Mouse (Mus musculus) liver (tissue): ENCODE results near the gene Mylk.

Experiments
- DNase-seq: peaks from one replicate; pipeline ENCODE4 v3.0.0-alpha.2; 2020; ENCODE audit warnings: mixed read lengths

Gene Mylk

DNA sequence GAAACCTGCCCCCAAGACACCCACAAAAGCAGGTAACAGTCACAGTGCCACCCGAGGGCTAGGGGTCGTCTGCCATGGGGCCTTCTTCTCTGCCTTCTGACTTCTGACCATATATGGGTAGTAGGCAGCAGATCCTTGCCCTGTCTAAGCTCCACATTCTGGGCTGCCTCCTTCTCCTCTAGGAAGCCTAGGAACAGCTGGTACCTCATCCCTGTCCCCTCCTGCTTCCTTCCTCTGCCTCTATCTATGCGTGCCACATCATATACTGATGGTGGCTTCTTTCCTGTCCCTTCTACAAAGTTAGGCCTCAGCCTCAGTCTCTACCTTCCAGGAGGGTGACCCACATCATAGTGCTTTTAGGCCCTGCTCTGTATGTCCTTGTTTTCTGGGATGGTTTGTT, 207.8 kb downstream of the Mylk start:
- no peak for DNase-seq

DNA sequence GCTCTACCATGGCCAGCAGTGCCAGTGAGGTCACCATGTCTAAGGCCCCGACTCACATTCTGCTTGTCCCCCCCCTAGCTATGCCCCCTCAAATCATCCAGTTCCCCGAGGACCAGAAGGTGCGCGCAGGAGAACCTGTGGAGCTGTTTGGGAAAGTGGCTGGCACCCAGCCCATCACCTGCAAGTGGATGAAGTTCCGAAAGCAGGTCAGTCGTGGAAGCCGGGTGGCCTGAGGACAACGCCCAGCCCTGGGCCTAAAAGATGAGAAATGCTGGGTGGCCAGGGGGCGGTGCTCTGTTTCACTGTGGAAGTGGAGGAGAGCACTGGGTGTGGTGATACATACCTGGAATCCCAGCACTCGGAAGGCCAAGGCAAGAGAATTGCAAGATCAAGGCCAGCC, 208.5 kb downstream of the Mylk start:
- DNase-seq: no peak

DNA sequence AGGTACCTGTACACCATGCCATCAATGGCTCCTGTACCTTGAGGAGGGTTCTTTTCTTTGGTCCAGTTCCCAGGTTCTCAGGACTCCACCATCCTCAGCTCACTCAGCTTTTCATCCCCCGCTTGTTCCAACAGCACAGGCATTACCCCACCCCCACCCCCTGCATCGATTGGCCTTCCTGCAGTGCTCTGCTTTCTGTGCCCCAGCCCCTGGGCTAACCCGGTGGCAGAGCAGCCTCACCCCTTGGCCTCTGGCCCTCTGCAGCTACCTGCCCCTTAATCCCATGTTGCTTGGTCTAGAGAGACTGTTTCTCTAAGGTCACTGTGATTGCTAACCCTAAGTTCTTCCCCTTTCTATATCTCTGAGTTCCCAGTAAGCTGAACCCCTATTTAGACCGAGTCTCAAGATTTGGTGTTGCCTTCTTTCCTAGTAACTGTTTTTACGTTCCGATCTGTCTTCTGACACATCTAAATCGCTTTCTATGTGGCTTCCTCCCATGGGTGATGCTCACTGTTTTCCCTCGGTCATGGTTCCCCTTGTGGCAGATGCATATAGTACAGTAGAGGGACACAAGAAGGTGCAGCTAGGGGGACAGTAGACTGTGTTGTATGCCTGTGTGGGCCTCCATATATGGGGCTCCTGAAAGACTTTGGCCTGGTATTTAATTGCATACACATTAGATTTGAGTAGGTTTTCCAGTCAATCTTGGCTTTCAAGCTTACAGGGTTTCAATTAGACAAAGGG, 212.6 kb downstream of the Mylk start:
- peak; percentile 19 for DNase-seq

DNA sequence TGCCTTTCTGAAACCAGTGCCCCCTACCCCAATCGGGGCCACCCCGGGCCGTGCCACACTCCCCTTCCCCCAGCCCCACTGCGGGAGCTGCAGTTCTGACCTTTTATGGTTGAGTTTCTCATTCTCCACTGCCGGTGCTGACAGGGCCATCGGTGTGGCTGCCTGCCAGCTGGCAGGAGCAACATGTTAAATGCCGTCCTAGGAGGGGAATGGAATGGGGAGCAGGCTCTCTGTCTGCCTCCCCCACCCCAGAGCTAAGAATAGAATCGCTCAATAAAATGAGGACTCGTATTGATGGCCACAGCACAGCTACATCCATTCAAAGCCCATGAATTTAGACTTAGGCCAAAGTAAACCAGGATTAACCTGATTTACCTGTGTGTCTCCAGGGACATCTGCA, 213.7 kb downstream of the Mylk start:
- peak; percentile 64 for DNase-seq

DNA sequence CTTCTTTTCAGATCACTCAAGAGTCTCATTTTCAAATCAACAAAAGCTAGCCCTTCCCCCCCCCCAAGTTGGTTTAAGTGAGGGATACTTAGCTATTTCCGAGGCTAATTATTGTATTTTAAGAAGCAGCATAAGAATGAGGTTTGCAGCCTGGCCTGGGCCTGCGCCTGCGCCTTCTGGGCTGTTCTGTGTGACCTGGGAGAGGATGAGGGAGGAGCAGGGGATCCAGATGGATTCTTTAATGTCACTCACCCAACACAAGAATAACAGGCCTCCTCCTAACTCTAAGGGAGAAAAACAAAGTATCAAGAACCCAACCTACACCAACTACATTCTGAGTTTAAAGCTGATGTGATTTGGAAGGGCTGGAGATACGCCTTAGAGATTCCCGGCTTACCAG, 214.3 kb downstream of the Mylk start:
- DNase-seq: no peak

DNA sequence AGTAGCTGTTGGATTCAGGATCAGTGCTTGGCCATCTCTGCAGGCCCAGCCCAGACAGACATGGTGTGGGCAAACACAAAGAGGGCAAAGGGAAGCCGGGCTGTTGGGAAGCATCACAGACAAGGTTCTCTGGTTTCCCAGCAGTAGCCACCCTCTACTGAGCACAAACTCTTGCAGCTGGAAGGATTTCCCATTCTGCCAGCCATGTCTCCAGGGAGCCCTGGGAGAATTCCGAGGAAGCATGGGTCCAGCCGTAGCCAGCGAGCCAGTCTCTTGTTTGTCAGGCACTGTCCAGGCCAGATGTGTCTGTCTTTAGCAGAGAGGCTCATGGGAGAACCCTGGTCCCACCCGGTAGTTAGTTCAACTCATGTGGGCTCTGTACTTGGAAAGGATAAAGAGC, 215.2 kb downstream of the Mylk start:
- DNase-seq: no peak

DNA sequence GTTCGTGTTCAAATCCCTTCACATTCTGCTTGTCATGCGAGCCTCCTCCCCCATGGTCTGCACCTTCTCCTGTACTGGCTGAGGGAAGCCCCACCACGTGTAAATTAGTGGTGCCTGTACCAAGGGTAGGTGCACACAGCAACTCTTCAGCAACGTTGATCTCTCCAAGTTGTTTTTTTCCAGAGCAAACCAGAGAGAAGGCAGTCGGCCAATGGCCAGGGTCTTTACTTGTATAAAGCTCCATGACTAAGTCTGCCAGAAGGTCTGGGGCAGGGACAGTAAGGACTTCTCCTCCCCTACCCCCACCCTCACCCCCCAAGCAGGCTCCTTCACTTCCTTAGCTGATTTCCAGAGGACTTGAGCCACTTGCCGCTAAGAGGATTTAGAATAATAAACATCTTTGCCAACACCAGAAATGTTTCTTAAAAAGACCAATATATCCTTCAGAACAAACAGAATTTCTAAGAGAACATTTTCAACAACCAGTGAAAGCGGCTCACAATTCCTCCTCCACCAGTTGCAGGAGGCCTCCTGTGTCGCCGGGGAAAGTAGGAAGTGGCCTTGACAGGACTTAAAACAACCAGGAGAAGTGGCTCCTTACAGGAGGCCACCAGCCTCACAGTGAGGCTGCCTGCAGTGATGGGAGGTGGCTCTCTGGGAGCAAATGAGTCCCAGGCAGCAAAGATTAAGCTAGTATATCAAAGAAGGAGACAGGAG, 216.0 kb downstream of the Mylk start:
- DNase-seq: no peak

DNA sequence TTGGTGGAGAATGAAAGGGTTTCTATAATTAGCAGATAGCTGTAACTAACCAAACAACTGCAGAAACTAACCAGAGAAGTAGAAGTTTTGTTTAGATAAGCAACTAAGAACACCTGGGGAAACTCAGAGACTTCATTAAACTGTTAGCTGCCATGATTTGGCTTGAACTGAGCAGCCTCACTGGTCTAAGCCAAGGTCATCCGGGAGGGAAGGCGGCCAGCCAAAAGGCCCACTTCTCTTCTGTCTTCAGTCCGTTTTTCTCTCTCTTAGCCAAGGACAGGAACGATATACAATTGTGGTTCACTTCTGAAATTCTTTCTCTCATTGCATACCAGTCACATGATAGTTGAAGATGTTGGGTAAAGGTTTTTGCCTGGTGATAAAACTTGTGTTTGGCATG, 217.3 kb downstream of the Mylk start:
- no peak for DNase-seq

DNA sequence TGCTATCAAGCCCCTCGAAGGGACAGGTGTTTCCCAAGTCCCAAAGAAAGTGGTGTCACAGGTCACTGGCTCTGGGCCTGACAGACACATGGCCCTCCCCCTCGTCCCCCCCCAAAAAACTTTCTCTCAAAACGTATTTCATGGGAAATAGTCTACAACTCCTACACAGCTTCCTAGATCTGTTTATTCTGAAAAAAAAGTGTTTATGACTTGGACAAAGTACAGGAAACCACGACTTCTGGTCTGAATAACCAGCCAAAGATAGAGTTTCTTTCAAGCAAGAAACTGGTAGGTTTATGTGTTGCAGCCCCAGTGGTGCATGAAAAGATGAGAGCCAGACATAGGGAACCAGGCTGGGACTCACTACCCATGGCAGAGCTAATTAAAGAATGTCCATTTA, 218.0 kb downstream of the Mylk start:
- DNase-seq: no peak

DNA sequence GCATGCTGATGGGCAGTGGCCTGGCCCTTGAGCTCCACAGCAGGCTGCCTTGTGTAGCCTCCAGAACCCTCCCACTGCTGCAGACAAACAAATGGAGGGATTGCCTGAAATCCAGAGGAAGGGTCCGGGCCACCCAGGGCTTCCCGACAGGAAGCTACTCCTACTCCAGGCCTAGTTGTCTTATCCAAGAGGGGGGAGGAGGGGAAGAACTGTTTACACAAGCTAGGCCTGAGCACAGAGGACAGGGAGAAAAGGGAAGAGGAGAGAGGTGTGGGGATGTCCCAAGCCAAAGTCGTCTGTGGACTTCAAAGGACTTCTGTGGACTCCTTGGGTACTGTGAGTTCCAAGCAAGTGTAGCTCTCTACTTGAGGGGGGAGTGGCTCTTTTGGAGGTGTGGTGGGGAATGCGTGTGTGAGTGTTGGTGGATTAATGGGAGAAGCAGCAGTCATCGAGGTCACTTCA, 221.6 kb downstream of the Mylk start:
- no peak for DNase-seq

DNA sequence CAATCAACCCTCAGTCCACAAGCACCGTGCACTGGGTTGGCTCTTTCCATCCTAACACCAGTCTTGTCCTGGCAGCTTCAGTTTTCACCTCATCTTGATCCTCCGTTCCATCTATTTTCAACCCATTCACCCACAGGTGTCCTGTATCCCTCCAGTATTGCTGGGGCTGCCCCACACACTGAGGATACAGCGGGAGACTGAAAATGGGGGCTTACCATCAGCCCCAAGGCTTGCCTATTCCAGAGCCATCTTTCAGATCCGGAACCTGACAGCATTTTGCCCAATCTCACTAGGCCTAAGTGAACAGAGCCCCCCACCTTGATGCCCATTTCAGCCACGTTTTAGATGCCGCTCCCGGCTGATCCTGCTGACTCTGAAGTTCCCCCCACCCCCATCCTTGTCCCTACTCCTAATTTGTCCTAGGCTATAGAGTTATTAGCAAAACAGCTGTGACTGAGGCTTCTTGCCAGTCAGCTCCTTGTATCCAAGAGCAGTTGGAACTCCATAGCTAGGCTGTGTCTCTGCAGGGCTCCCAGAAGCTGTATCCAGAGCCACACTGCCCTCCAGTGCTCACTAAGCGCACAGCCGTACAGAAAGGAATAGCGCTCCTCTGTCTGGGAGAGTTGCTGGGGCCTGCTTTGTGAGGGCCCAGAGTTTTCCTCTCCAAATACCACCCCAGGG, 222.2 kb downstream of the Mylk start:
- DNase-seq: peak; percentile 58

DNA sequence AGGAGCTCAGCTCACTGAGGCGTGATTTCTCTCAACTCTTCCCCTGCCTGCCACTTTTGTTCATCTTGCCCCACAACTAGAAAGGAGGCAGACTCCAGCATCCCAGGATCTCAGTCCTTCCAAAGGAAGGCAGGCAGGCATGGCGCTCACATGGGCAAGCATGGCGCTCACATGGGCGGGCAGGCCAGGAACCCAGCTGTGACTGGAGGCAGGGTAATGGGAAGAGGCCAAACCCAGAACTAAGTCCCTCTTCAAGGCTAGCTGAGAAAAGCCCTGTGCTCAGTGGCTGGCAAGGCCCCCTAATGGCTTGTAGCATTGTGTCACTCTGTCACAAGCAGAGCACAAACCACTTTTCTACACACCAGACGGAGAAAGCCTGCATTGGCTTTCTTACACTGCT, 223.2 kb downstream of the Mylk start:
- no peak for DNase-seq

DNA sequence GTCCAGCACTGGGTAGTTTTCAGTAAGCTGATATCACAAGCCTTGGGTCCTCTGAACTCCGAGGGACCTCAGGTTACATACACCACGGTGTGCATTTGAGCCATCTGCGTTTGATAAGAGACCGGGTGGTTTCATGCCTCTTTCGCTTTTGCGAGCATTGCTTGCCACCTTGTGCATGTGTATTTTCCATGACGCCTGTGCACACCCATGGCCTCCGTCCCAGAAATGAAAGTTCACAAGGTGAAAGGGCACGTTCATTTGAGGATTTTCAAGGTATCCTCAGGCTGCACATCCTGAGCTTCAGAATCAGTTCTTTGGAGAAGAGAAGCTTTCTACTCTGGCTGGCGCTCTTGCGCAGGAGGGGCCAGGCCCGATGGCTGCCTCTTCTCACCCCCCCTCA, 227.5 kb downstream of the Mylk start:
- no peak for DNase-seq

DNA sequence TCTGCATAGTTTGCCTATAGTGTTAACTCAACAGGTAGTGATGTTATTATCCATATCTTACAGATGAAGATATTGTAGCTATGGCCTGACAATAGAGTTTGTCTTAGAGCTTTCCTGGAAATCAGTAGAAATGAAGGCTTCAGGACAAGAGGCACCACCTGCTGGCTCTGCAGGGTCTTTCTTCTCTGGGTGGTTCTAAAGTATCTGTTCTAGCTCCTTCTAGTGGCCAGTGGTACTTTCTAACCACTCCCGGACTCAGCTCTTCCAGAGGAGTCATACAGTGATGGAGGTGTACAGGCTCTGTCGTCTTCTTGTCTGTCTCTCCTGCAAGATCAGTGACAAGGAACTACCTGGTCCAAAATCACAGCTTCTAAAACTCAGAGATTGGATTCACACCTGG, 230.5 kb downstream of the Mylk start:
- no peak for DNase-seq

DNA sequence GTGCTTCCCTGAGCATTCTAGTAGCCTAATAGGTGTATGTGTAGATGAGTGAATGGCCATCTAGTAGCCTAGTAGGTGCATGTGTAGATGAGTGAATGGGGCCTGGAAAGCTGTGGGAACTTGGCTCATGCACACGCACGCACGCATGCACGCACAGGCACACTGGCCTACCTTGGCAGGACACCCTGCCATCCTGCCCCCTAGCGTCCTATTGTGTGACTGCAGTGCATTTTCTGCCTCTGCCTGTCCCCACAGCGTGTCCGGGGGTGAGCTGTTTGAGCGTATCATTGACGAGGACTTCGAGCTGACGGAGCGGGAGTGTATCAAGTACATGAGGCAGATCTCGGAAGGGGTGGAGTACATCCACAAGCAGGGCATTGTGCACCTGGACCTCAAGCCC, 231.6 kb downstream of the Mylk start:
- DNase-seq: no peak

DNA sequence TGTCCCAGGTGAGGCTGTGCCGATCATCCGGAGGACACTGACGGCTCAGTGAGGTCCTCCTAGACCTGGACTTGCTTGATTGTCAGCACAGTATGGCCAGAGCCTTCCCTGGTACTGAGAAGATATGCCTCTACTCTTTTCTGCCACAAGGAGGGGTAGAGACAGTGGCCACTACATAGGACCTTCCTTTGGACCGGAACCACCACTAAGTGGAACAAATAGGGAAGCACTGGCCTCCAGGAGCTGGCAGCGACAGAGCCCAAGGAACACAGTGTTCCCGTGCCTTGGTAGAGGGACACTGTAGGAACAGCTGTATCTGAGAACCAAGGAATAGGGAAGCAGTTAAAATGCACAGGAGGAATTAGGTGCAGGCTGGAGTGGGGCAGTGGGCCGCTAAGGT, 233.0 kb downstream of the Mylk start:
- DNase-seq: no peak

DNA sequence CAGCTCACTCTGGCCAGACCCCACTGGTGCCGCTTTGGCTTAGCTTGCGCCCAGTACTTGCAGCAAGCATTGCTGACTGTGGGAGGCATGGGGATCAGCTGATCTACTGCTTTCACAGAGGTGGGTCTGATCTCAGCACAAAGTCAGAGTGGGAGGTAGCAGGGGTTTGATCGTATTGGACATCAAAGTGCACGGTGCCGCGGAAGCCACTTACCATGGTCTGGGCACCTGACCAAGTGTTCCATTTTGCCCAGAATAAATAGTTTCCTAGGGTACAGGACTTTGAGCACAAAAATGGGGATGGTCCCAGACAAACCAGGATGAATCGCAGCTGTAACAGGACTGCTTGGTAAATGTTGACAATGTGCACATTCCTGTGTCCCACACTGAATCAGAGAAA, 236.0 kb downstream of the Mylk start:
- no peak for DNase-seq

DNA sequence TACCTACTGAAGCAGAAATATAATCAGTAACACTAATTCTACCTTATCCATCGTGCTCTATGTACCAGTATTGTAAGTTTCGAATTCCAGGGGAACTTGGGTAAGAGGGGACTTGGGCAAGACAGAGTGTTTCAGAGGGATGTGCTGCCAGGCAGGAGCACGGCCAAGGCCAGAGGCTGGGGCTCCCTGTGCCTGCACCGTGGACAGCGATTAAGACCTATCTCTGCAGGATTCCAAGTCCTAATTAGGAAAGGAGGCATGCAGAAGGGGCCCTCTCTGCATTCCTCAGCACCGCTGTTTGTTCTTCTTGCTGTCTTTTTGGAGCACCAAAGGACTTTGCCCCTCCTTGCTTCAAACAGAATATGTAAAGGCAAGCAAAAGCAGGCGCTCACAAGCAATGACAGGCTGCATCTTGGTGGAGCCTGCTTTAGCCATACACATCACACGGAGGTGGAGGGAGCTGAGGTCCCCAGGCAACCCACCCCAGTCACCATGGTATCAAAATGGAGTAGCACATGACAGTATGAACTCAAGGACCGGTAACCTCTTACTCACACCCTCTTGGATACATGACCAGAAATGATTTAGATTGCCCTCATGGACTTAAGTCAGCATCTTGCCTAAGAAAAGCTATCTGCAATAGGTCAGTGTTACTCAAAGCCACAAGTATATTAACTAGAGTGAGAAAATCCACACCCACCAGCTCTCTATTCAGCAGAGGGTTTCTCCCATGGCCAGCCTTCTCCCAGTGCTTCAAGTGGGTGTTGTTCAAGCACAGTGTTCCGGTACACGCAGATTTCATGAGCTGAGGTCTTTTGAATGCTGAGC, 239.4 kb downstream of the Mylk start:
- no peak for DNase-seq

DNA sequence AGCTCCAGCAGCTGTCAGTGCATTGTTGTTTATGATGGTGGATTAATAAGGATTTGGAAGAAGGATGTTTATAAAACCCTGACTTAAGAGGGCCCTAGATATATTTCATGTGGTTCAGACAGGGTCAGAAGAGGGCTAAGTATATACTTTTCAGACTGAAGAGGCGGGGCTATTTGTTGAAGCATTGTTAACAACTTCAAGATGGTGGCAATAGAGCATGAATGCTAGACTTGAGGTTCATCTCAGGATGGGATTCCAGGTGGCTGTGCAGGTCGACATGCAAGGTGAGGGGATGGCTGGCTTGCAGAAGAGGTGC, 240.0 kb downstream of the Mylk start:
- no peak for DNase-seq

DNA sequence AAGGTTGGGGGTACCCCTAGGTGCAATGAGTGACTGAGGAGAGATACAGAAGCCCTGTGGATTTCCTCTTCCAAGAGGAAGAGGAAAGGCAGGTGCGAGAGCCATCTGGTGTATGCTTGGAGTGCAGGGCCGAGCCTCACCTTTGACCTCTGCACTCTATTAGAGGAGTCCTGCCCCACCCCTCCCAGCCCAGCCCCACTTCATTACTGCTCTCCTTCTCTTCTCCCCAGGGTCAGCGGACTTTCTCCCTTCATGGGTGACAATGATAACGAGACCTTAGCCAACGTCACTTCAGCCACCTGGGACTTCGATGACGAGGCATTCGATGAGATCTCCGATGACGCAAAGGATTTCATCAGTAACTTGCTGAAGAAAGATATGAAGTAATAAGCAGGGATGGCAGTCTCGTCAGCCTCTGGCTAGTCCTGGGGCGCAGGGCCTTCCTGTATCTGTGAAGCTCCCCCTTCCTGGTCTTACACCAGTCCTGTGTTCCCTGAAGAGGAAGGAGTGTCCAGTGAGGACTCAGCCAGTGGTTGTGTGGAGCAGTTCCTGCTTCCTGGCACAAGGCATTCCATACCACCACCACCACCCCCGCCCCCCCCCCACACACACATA, 241.3 kb downstream of the Mylk start:
- DNase-seq: no peak

DNA sequence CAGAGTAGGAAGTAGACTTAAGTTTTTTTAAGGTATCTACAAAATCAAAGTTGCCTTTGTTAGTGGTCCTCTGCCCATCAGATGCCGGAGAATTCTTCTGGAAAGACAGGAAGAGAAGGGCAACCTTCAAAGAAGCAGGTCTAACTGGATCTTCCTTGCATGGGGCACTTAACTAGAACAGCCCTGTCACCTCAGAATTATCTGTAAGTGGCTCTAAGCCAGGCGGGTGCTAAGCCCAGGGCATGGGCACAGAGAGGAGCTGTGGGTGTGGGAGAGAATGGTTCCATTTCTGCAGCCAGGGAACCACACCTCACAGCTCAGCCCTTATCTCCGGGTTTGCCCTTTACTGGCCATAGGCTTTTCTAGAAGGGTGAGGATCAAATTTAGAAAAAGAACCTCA, 246.4 kb downstream of the Mylk start:
- no peak for DNase-seq

DNA sequence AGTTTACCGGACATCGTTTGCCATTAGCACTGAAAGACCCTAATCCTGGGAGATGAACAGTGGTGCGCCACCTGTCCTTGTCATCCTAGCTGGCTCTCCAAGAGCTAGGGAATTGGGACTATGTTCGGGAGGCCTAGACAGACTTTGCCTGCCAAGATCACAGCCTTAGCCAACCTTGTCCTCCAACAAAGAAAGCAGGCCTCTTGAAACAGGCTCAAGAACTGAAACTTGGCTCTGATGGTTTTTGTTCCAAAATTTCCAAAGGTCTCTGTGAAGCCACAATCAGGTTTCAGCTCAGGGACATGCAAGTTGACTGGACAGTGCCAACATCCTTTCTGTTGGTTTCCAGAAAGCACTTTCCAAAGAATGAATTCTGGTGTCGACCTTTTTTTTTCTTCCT, 247.8 kb downstream of the Mylk start:
- DNase-seq: no peak
